Mouse (Mus musculus): ENCODE measurements around the gene Tssk1.

Tssk1 gene

GRCm38 (mm10) chr16:17893923-17894322, at the start of gene Tssk1:
TSS of gene Tssk1 (plus strand) at chr16:17894223.
- no peak for DNase-seq

GRCm38 (mm10) chr16:17848431-17848830, 45.6 kb upstream of the Tssk1 start:
- no peak for DNase-seq

GRCm38 (mm10) chr16:17848928-17849327, 45.1 kb upstream of the Tssk1 start:
- DNase-seq: peak; percentile 40

- DNase-seq: no peak
Measured at GRCm38 (mm10) chr16:17849486-17849885, 44.5 kb upstream of the Tssk1 start.

GRCm38 (mm10) chr16:17851331-17851730, 42.7 kb upstream of the Tssk1 start:
- no peak for DNase-seq

- DNase-seq: no peak
Measured at GRCm38 (mm10) chr16:17851860-17852259, 42.2 kb upstream of the Tssk1 start.

- DNase-seq: no peak
Measured at GRCm38 (mm10) chr16:17853263-17853662, 40.8 kb upstream of the Tssk1 start.

GRCm38 (mm10) chr16:17857157-17857556, 36.9 kb upstream of the Tssk1 start:
- no peak for DNase-seq

GRCm38 (mm10) chr16:17858592-17858991, 35.4 kb upstream of the Tssk1 start:
- no peak for DNase-seq

GRCm38 (mm10) chr16:17865293-17865692, 28.7 kb upstream of the Tssk1 start:
- no peak for DNase-seq

- DNase-seq: no peak
Measured at GRCm38 (mm10) chr16:17865770-17866169, 28.3 kb upstream of the Tssk1 start.

GRCm38 (mm10) chr16:17871248-17871647, 22.8 kb upstream of the Tssk1 start:
- DNase-seq: no peak

- no peak for DNase-seq
Measured at GRCm38 (mm10) chr16:17872995-17873394, 21.0 kb upstream of the Tssk1 start.

- DNase-seq: no peak
Measured at GRCm38 (mm10) chr16:17875174-17875573, 18.8 kb upstream of the Tssk1 start.

GRCm38 (mm10) chr16:17876096-17876495, 17.9 kb upstream of the Tssk1 start:
- no peak for DNase-seq

GRCm38 (mm10) chr16:17879571-17879970, 14.5 kb upstream of the Tssk1 start:
- no peak for DNase-seq

- no peak for DNase-seq
Measured at GRCm38 (mm10) chr16:17882196-17882595, 11.8 kb upstream of the Tssk1 start.

GRCm38 (mm10) chr16:17884116-17884515, 9.9 kb upstream of the Tssk1 start:
- no peak for DNase-seq

GRCm38 (mm10) chr16:17889689-17890341, 4.2 kb upstream of the Tssk1 start:
- no peak for DNase-seq

GRCm38 (mm10) chr16:17890342-17890727, 3.7 kb upstream of the Tssk1 start:
- no peak for DNase-seq

GRCm38 (mm10) chr16:17890917-17891566, 3.0 kb upstream of the Tssk1 start:
- DNase-seq: peak; percentile 67

- DNase-seq: peak; percentile 100
Measured at GRCm38 (mm10) chr16:17891567-17891959, 2.5 kb upstream of the Tssk1 start, which contains the start of gene Gm20518. TSS of gene Gm20518 (minus strand) at chr16:17891671.

- DNase-seq: no peak
Measured at GRCm38 (mm10) chr16:17892606-17893005, 1.4 kb upstream of the Tssk1 start.

GRCm38 (mm10) chr16:17896091-17896490, 2.1 kb downstream of the Tssk1 start:
- no peak for DNase-seq

GRCm38 (mm10) chr16:17898462-17898861, 4.4 kb downstream of the Tssk1 start, which contains the start of the genes Dgcr2 and Tssk2:
TSS of gene Dgcr2 (minus strand) at chr16:17898562.
TSS of gene Tssk2 (plus strand) at chr16:17898637.
- no peak for DNase-seq

Measured in right cerebral cortex, postnatal 14 days (tissue).